Mouse (Mus musculus) CH12.LX (cell line): Measurements from ENCODE around the gene Pxn. TPM values are rescaled to one million over a fixed set of nuclear protein-coding genes. Genes with fewer than 3 reads are reported as not detected.
A peak's percentile ranks its signal among the peaks of the same experiment; 100 is the strongest.

Experiments
- DNase-seq: peaks from one replicate; pipeline ENCODE4 v3.0.0-alpha.2; 2013; ENCODE audit errors: extremely low read depth
- H3K27ac ChIP-seq: 2 replicates; pipeline ENCODE4 v1.5.1; 2012; ENCODE audit warnings: low read depth, mild to moderate bottlenecking, control low read depth, moderate library complexity; ENCODE audit not compliant: insufficient read depth
- H3K27me3 ChIP-seq: replicated peaks from 2 replicates; pipeline ENCODE3; 2012; ENCODE audit warnings: inconsistent platforms
- H3K36me3 ChIP-seq, 2 experiments: replicated peaks in 1 of 2; 2 replicates each; pipeline versions ENCODE3 to v1.6.1; 2012; ENCODE audit warnings: inconsistent platforms in 1 of 2, low read length in 1 of 2, mild to moderate bottlenecking in 1 of 2, mixed read lengths in 1 of 2, moderate library complexity in 1 of 2; ENCODE audit not compliant: control insufficient read depth in 1 of 2, insufficient read depth in 1 of 2
- H3K4me1 ChIP-seq, 2 experiments: 2 replicates each; pipeline ENCODE4 v1.6.1; 2012; ENCODE audit warnings: inconsistent platforms in 1 of 2, moderate library complexity in 1 of 2; ENCODE audit not compliant: insufficient read depth in 2 of 2, control insufficient read depth in 1 of 2
- H3K4me2 ChIP-seq: 2 replicates; pipeline ENCODE4 v1.6.1; 2012; ENCODE audit warnings: low read depth, mild to moderate bottlenecking, control low read depth; ENCODE audit not compliant: poor library complexity, insufficient read depth, severe bottlenecking
- H3K4me3 ChIP-seq, 3 experiments: fragments of 150-350 bp in 1 of 3; sonication (generic) in 1 of 3; replicated peaks in 1 of 3; 2 replicates each; pipeline versions ENCODE3 to v1.5.1; 2011 to 2012; ENCODE audit warnings: low read depth in 2 of 3, low read length in 2 of 3, mild to moderate bottlenecking in 2 of 3, moderate library complexity in 2 of 3, control low read depth in 1 of 3, improper control_type of control experiment in 1 of 3, inconsistent platforms in 1 of 3, mixed read lengths in 1 of 3; ENCODE audit not compliant: poor library complexity in 1 of 3
- H3K79me2 ChIP-seq: replicated peaks from 2 replicates; pipeline ENCODE4 v1.6.1; 2012; ENCODE audit warnings: mild to moderate bottlenecking, moderate library complexity; ENCODE audit not compliant: control insufficient read depth, poor library complexity, insufficient read depth, severe bottlenecking; ENCODE audit errors: extremely low read depth
- H3K9ac ChIP-seq: 2 replicates; pipeline ENCODE4 v1.6.1; 2012; ENCODE audit warnings: low read depth, mild to moderate bottlenecking, control low read depth, moderate library complexity; ENCODE audit not compliant: insufficient read depth
- H3K9me3 ChIP-seq: replicated peaks from 2 replicates; pipeline ENCODE3; 2012; ENCODE audit warnings: low read length, inconsistent platforms, mixed read lengths
- BHLHE40 ChIP-seq: IDR thresholded peaks from 2 replicates; pipeline ENCODE4 v1.6.1; 2011; ENCODE audit warnings: mild to moderate bottlenecking, low read depth, low read length, improper control_type of control experiment
- CHD1 ChIP-seq: IDR thresholded peaks from 2 replicates; pipeline ENCODE4 v1.6.1; 2012; ENCODE audit warnings: low read depth, low read length, improper control_type of control experiment, inconsistent platforms
- E2F4 ChIP-seq: IDR thresholded peaks from 2 replicates; pipeline ENCODE4 v1.6.1; 2011; ENCODE audit warnings: low read depth, low read length, improper control_type of control experiment; ENCODE audit not compliant: insufficient replicate concordance
- ELF1 ChIP-seq: IDR thresholded peaks from 2 replicates; pipeline ENCODE4 v1.6.1; 2014; ENCODE audit warnings: low read depth, mild to moderate bottlenecking, inconsistent platforms, low read length, improper control_type of control experiment
- ETS1 ChIP-seq: conservative IDR thresholded peaks from 2 replicates; pipeline ENCODE4 v1.6.1; 2012; ENCODE audit warnings: low read depth, mild to moderate bottlenecking, inconsistent platforms, low read length, improper control_type of control experiment, moderate library complexity
- GABPA ChIP-seq: IDR thresholded peaks from 2 replicates; pipeline ENCODE4 v1.6.1; 2012; ENCODE audit warnings: low read depth, low read length, improper control_type of control experiment, inconsistent platforms; ENCODE audit not compliant: insufficient replicate concordance
- HCFC1 ChIP-seq: IDR thresholded peaks from 2 replicates; pipeline ENCODE4 v1.6.1; 2012; ENCODE audit warnings: low read depth, mild to moderate bottlenecking, inconsistent platforms, low read length, improper control_type of control experiment
- IRF4 ChIP-seq: IDR thresholded peaks from 2 replicates; pipeline ENCODE4 v1.6.1; 2014; ENCODE audit warnings: low read depth, mild to moderate bottlenecking, inconsistent platforms, low read length, improper control_type of control experiment
- KAT2A ChIP-seq: IDR thresholded peaks from 2 replicates; pipeline ENCODE4 v1.6.1; 2012; ENCODE audit warnings: low read length, improper control_type of control experiment, inconsistent platforms; ENCODE audit not compliant: insufficient replicate concordance
- MAZ ChIP-seq: IDR thresholded peaks from 2 replicates; pipeline ENCODE4 v1.6.1; 2012; ENCODE audit warnings: low read depth, mild to moderate bottlenecking, inconsistent platforms, low read length, improper control_type of control experiment, moderate library complexity
- MEF2A ChIP-seq: IDR thresholded peaks from 2 replicates; pipeline ENCODE4 v1.6.1; 2014; ENCODE audit warnings: low read depth, mild to moderate bottlenecking, inconsistent platforms, low read length, improper control_type of control experiment, borderline replicate concordance
- MXI1 ChIP-seq: IDR thresholded peaks from 2 replicates; pipeline ENCODE4 v1.6.1; 2011; ENCODE audit warnings: mild to moderate bottlenecking, low read depth, low read length, improper control_type of control experiment
- MYC ChIP-seq: IDR thresholded peaks from 2 replicates; pipeline ENCODE4 v1.6.1; 2011; ENCODE audit warnings: low read depth, mild to moderate bottlenecking, improper control_type of control experiment, low read length
- POLR2A ChIP-seq: IDR thresholded peaks from 2 replicates; pipeline ENCODE4 v1.6.1; 2011; ENCODE audit warnings: low read depth, mild to moderate bottlenecking, improper control_type of control experiment, low read length
- RAD21 ChIP-seq: IDR thresholded peaks from 2 replicates; pipeline ENCODE4 v1.6.1; 2011; ENCODE audit warnings: low read depth, mild to moderate bottlenecking, low read length, improper control_type of control experiment, moderate library complexity
- RCOR1 ChIP-seq: conservative IDR thresholded peaks from 2 replicates; pipeline ENCODE4 v1.6.1; 2012; ENCODE audit warnings: low read depth, mild to moderate bottlenecking, inconsistent platforms, low read length, improper control_type of control experiment
- SMC3 ChIP-seq: IDR thresholded peaks from 2 replicates; pipeline ENCODE4 v1.6.1; 2011; ENCODE audit warnings: low read depth, low read length, improper control_type of control experiment
- USF1 ChIP-seq: IDR thresholded peaks from 2 replicates; pipeline ENCODE4 v1.6.1; 2014; ENCODE audit warnings: low read depth, mild to moderate bottlenecking, inconsistent platforms, low read length, improper control_type of control experiment
- USF2 ChIP-seq: conservative IDR thresholded peaks from 2 replicates; pipeline ENCODE4 v1.6.1; 2011; ENCODE audit warnings: low read depth, low read length, improper control_type of control experiment
- ZKSCAN1 ChIP-seq: IDR thresholded peaks from 2 replicates; pipeline ENCODE4 v1.6.1; 2012; ENCODE audit warnings: low read depth, inconsistent platforms, low read length, improper control_type of control experiment, borderline replicate concordance
- ZNF384 ChIP-seq: IDR thresholded peaks from 2 replicates; pipeline ENCODE4 v1.6.1; 2012; ENCODE audit warnings: low read depth, low read length, improper control_type of control experiment, inconsistent platforms
- dilution Hi-C: fragments of 300-500 bp; cut with MboI; formaldehyde crosslinking; loops from 2 replicates; pipeline ENCODE4 v1.14.3; 2020; ENCODE audit warnings: low sequenced_read_pairs; ENCODE audit not compliant: extremely low pct_unique_long_range_greater_than_20kb, extremely low pct_ligation_motif_present
- in situ Hi-C: fragments of 300-500 bp; cut with MboI; formaldehyde crosslinking; loops from 3 replicates; pipeline ENCODE4 v1.14.3; 2019; ENCODE audit warnings: low sequenced_read_pairs, low pct_ligation_motif_present, low pct_unique_long_range_greater_than_20kb, mixed read lengths
- polyA plus RNA-seq: library from polyadenylated mRNA; unstranded; fragments of >175 nt; gene quantifications from 2 replicates; pipeline ENCODE4 v1.2.1, GENCODE M21; 2012; ENCODE audit warnings: low read depth; ENCODE audit not compliant: insufficient read length
- total RNA-seq, 2 experiments: library from RNA; depleted of rRNA; stranded (reverse); fragments of 300-350 nt in 1 of 2; fragments of >200 nt in 1 of 2; gene quantifications; 2 replicates each; pipeline ENCODE4 v1.2.3; 2012 to 2014

Pxn gene
- total and polyA plus RNA-seq, 3 experiments = 17.0 to 43.4 (median 21.1) TPM

DNA sequence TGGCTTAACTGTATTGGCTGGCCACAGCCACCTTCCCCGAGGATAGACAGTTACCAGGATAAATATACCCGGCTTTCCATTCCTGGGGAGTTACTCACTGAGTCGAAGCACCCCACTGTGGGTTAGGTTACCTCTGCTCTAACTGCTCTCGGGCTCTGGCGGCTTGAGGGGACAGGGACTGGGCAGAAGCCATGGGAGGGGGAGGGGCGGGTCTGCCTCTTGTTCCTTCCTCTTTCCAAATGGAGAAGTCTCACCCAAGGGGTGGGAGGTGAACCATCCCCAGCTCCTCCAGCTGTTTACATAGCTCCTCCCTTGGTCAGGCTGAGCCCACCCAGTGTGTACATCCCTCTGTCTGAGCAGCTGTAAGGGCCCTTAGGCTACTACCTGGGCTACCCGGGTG lies 29.2 kb downstream of the Pxn start:
- H3K79me2 ChIP-seq = no peaks in the 10 kb centered on the region
- DNase-seq = no peak
- peaks cover 0 to 18% of the 10 kb centered on the region in 2 experiments for H3K36me3 ChIP-seq
- TF ChIP-seq USF2 (no peak), BHLHE40 (no peak), ETS1 (no peak), MAZ (no peak), E2F4 (no peak), POLR2A (no peak), MXI1 (no peak), ZNF384 (no peak), SMC3 (no peak), HCFC1 (no peak), CHD1 (no peak), MEF2A (no peak)
- no peak overlapping the region for H3K4me3 ChIP-seq
- dilution Hi-C loops (no loop called here), in situ Hi-C loops (loop anchor here (5.0 kb wide), 1 partner anchor 33 kb away; no protein-coding TSS in a partner anchor)
- H3K9me3 ChIP-seq = no peaks in the 10 kb centered on the region
- no peak overlapping the region for H3K27ac ChIP-seq
- no peak overlapping the region for H3K4me2 ChIP-seq
- H3K9ac ChIP-seq = no peak overlapping the region
- no peaks in the 10 kb centered on the region for H3K27me3 ChIP-seq
- H3K4me1 ChIP-seq = peaks cover 37 to 84% of the 10 kb centered on the region in 2 experiments

DNA sequence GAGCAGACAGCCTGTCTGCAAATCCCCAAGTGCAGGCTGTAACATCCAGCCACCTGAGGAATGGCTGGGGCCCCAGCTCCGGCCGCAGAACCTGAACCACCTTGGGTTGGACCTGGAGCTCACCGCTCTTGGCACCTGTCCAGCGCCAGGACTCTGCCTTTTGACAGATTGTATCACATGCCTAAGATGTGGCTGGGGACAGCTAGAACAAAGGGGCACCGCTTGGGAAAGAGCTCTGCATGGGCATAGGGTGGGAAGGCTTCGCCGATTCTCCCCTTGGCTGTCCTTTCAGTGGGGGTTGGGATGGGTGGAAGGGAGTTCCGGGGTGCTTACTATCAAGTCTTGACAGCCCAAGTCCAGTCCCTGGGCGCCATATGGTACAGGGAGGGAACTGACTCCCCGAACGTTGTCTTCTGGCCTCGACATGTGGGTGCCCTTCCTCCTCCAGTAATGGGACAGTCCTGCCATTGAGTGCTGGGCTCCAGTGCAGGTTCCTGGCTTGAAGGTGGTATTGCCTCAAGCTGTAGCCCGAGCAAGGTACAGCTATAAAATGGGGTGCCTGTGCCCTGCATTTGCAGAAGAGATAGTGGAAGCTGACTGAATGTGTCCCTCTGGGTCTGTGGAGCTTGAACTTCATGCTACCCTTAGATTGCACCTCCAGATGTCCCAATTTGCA lies 31.7 kb downstream of the Pxn start:
- no peaks in the 10 kb centered on the region for H3K79me2 ChIP-seq
- no peak overlapping the region for H3K27ac ChIP-seq
- H3K4me2 ChIP-seq = peak overlapping the region; percentile 54
- in situ Hi-C loops (loop anchor here (5.0 kb wide), 1 partner anchor 36 kb away; no protein-coding TSS in a partner anchor), dilution Hi-C loops (no loop called here)
- no peaks in the 10 kb centered on the region for H3K27me3 ChIP-seq
- H3K9me3 ChIP-seq = no peaks in the 10 kb centered on the region
- no peak overlapping the region for H3K4me3 ChIP-seq
- no peak overlapping the region for H3K9ac ChIP-seq
- DNase-seq = no peak
- TF ChIP-seq MEF2A = no peak
- no peak for TF ChIP-seq ZKSCAN1
- no peak for TF ChIP-seq GABPA
- TF ChIP-seq E2F4 = no peak
- TF ChIP-seq POLR2A = no peak
- TF ChIP-seq KAT2A = no peak
- TF ChIP-seq RCOR1 = no peak
- TF ChIP-seq IRF4 = no peak
- TF ChIP-seq ELF1 = no peak
- TF ChIP-seq USF1 = no peak
- TF ChIP-seq MYC = no peak
- no peak for TF ChIP-seq RAD21
- TF ChIP-seq, all 38 proteins: peak for 0
- peaks cover 34 to 71% of the 10 kb centered on the region in 2 experiments for H3K4me1 ChIP-seq
- peaks cover 0 to 13% of the 10 kb centered on the region in 2 experiments for H3K36me3 ChIP-seq
